Mouse (Mus musculus): ENCODE results near the gene Pgm5.

- TF ChIP-seq NELFE (IDR thresholded peaks at IDR 0.05; ENCODE audit: low read depth, low read length) = no peak
- no peak for TF ChIP-seq CTCF (IDR thresholded peaks at IDR 0.05 in 2 of 3, conservative IDR thresholded peaks at IDR 0.05 in 1 of 3; ENCODE audit: control insufficient read depth in 1 of 3, insufficient read depth in 1 of 3, low read depth in 2 of 3, low read length in 3 of 3, poor library complexity in 1 of 3, severe bottlenecking in 1 of 3)
- TF ChIP-seq POLR2A (IDR thresholded peaks at IDR 0.05; ENCODE audit: control insufficient read depth in 1 of 2, insufficient read depth in 1 of 2, low read depth in 1 of 2, low read length in 2 of 2, poor library complexity in 1 of 2) = no peak
- no peak for TF ChIP-seq ZNF384 (IDR thresholded peaks at IDR 0.05; ENCODE audit: low read depth, low read length)
- no peak for TF ChIP-seq USF2 (IDR thresholded peaks at IDR 0.05; ENCODE audit: borderline replicate concordance in 1 of 2, insufficient read depth in 1 of 2, low read depth in 1 of 2, low read length in 2 of 2)
- TF ChIP-seq EP300 (IDR thresholded peaks at IDR 0.05; ENCODE audit: low read depth in 1 of 2, low read length in 2 of 2) = no peak
- TF ChIP-seq TAL1 (IDR thresholded peaks at IDR 0.05; ENCODE audit: low read length) = no peak
- TF ChIP-seq ZKSCAN1 (IDR thresholded peaks at IDR 0.05; ENCODE audit: low read depth, low read length) = no peak
- TF ChIP-seq POLR2AphosphoS5 (IDR thresholded peaks at IDR 0.05; ENCODE audit: borderline replicate concordance, low read depth, low read length) = no peak
- no peak for TF ChIP-seq GATA1 (IDR thresholded peaks at IDR 0.05; ENCODE audit: low read depth, low read length)
Measured at GRCm38 (mm10) chr19:24644971-24645370, 216.7 kb downstream of the Pgm5 start.

Measured in MEL (cell line).